Mouse (Mus musculus) hindbrain, embryonic 15.5 days (tissue): Measurements from ENCODE around the gene Plekhn1. TPM values are rescaled to one million over a fixed set of nuclear protein-coding genes. Genes with fewer than 3 reads are reported as not detected.
A peak's percentile ranks its signal among the peaks of the same experiment; 100 is the strongest.

Source experiments
- ATAC-seq: fragments of 200-750 bp; cut with Nextera tagmentation; 2 replicates; pipeline ENCODE4 v1.8.0; 2017; ENCODE audit warnings: low read depth, moderate number of reproducible peaks, moderate TSS enrichment; ENCODE audit not compliant: low FRiP score
- H3K27ac ChIP-seq: fragments of 300-500 bp; sonication (generic); replicated peaks from 2 replicates; pipeline ENCODE4 v1.5.1; 2015; ENCODE audit warnings: mild to moderate bottlenecking, inconsistent platforms
- H3K27me3 ChIP-seq: fragments of 300-500 bp; sonication (generic); 2 replicates; pipeline ENCODE4 v1.6.1; 2015; ENCODE audit warnings: control low read depth, inconsistent platforms
- H3K36me3 ChIP-seq: fragments of 300-500 bp; sonication (generic); 2 replicates; pipeline ENCODE4 v1.6.1; 2015; ENCODE audit warnings: control low read depth, inconsistent platforms
- H3K4me1 ChIP-seq: fragments of 300-500 bp; sonication (generic); replicated peaks from 2 replicates; pipeline ENCODE4 v1.6.1; 2015; ENCODE audit warnings: control low read depth, inconsistent platforms
- H3K4me2 ChIP-seq: fragments of 300-500 bp; sonication (generic); 2 replicates; pipeline ENCODE4 v1.6.1; 2015; ENCODE audit warnings: moderate library complexity, mild to moderate bottlenecking, inconsistent platforms
- H3K4me3 ChIP-seq: fragments of 300-500 bp; sonication (generic); 2 replicates; pipeline ENCODE4 v1.5.1; 2015; ENCODE audit warnings: mild to moderate bottlenecking, inconsistent platforms
- H3K9ac ChIP-seq: fragments of 300-500 bp; sonication (generic); 2 replicates; pipeline ENCODE4 v1.6.1; 2015; ENCODE audit warnings: inconsistent platforms
- H3K9me3 ChIP-seq: fragments of 300-500 bp; sonication (generic); 2 replicates; pipeline ENCODE4 v1.6.1; 2016; ENCODE audit warnings: control low read depth, inconsistent platforms
- WGBS: fragments of 180-500 bp; shearing (Covaris S2); methylation state at CpG from one replicate; pipeline ENCODE4 v1.1.7; 2015; 5-methylcytosine and 5-hydroxymethylcytosine counted together
- polyA plus RNA-seq: library from polyadenylated mRNA; unstranded; fragments of >200 nt; fragmentation: Nextera tagmentation; extraction: Ambion mirVana; gene quantifications from 2 replicates; pipeline ENCODE4 v1.2.1, GENCODE M21; 2015

Plekhn1 gene
- polyA plus RNA-seq, 1 experiment from 2014 or later: 30.4 TPM

GRCm38 (mm10) chr4:156234021-156234501 is 596 bp downstream of the Plekhn1 start:
- peak overlapping the region; percentile 62 for H3K9ac ChIP-seq
- 0 out of 2 replicates have a peak, but pooled peaks have one; percentile 10 for ATAC-seq

GRCm38 (mm10) chr4:156228393-156229024 is 6.1 kb downstream of the Plekhn1 start:
- WGBS: 27% methylated on average over 12 of the region's 12 CpGs
- H3K9me3 ChIP-seq: no peaks in the 10 kb centered on the region
- no peak overlapping the region for H3K4me3 ChIP-seq
- peaks cover 28% of the 10 kb centered on the region for H3K36me3 ChIP-seq
- H3K27ac ChIP-seq: no peak overlapping the region
- no peak overlapping the region for H3K9ac ChIP-seq
- peak; percentile 51 for ATAC-seq
- H3K4me2 ChIP-seq: no peak overlapping the region
- H3K27me3 ChIP-seq: no peaks in the 10 kb centered on the region
- peaks cover 5% of the 10 kb centered on the region for H3K4me1 ChIP-seq

More at GRCm38 (mm10) chr4:156234021-156234501, 596 bp downstream of the Plekhn1 start:
- Histone ChIP-seq H3K4me3 (peak overlapping the region; percentile 97), H3K4me1 (peaks cover 20% of the 10 kb centered on the region), H3K27me3 (no peaks in the 10 kb centered on the region), H3K9me3 (no peaks in the 10 kb centered on the region), H3K4me2 (peak overlapping the region; percentile 93), H3K36me3 (peaks cover 35% of the 10 kb centered on the region), H3K27ac (peak overlapping the region; percentile 90)
- 2% methylated on average over 17 of the region's 17 CpGs for WGBS

GRCm38 (mm10) chr4:156227752-156228392 is 6.8 kb downstream of the Plekhn1 start:
- no peaks in the 10 kb centered on the region for H3K27me3 ChIP-seq
- H3K9ac ChIP-seq: no peak overlapping the region
- H3K27ac ChIP-seq: no peak overlapping the region
- 40% methylated on average over 18 of the region's 18 CpGs for WGBS
- no peak overlapping the region for H3K4me3 ChIP-seq
- no peaks in the 10 kb centered on the region for H3K4me1 ChIP-seq
- no peak overlapping the region for H3K4me2 ChIP-seq
- H3K9me3 ChIP-seq: no peaks in the 10 kb centered on the region
- H3K36me3 ChIP-seq: peaks cover 30% of the 10 kb centered on the region
- 0 out of 2 replicates have a peak, but pooled peaks have one; percentile 5 for ATAC-seq

GRCm38 (mm10) chr4:156224276-156224675 is 10.4 kb downstream of the Plekhn1 start:
- Histone ChIP-seq H3K9ac (no peak overlapping the region), H3K36me3 (peaks cover 7% of the 10 kb centered on the region; the same call in 1 of the 2 replicates), H3K4me3 (no peak overlapping the region), H3K4me2 (no peak overlapping the region), H3K4me1 (no peaks in the 10 kb centered on the region), H3K27me3 (no peaks in the 10 kb centered on the region), H3K9me3 (no peaks in the 10 kb centered on the region), H3K27ac (no peak overlapping the region)
- WGBS: 81% methylated on average over 2 of the region's 2 CpGs
- ATAC-seq: no peak

- H3K4me2 ChIP-seq: no peak overlapping the region
- no peak overlapping the region for H3K9ac ChIP-seq
- no peaks in the 10 kb centered on the region for H3K27me3 ChIP-seq
- no peaks in the 10 kb centered on the region for H3K9me3 ChIP-seq
- no peak overlapping the region for H3K27ac ChIP-seq
- H3K4me1 ChIP-seq: no peaks in the 10 kb centered on the region
- ATAC-seq: no peak
- H3K36me3 ChIP-seq: 0 out of 2 replicates have a peak, but pooled peaks cover 4% of the 10 kb centered on the region
- no peak overlapping the region for H3K4me3 ChIP-seq
- WGBS: 89% methylated on average over 11 of the region's 11 CpGs
These were observed 14.7 kb downstream of the Plekhn1 start for GRCm38 (mm10) chr4:156219936-156220335.

GRCm38 (mm10) chr4:156217838-156218237 is 16.8 kb downstream of the Plekhn1 start:
- no peaks in the 10 kb centered on the region for H3K4me1 ChIP-seq
- ATAC-seq: no peak
- no peaks in the 10 kb centered on the region for H3K36me3 ChIP-seq
- 81% methylated on average over 16 of the region's 16 CpGs for WGBS
- H3K9ac ChIP-seq: no peak overlapping the region
- H3K27ac ChIP-seq: no peak overlapping the region
- no peaks in the 10 kb centered on the region for H3K27me3 ChIP-seq
- no peak overlapping the region for H3K4me2 ChIP-seq
- H3K9me3 ChIP-seq: no peaks in the 10 kb centered on the region
- H3K4me3 ChIP-seq: no peak overlapping the region

- ATAC-seq: no peak
- H3K36me3 ChIP-seq: no peaks in the 10 kb centered on the region
- H3K4me3 ChIP-seq: no peak overlapping the region
- H3K4me2 ChIP-seq: no peak overlapping the region
- 82% methylated on average over 16 of the region's 16 CpGs for WGBS
- no peaks in the 10 kb centered on the region for H3K4me1 ChIP-seq
- H3K9ac ChIP-seq: no peak overlapping the region
- H3K27me3 ChIP-seq: no peaks in the 10 kb centered on the region
- H3K27ac ChIP-seq: no peak overlapping the region
- no peaks in the 10 kb centered on the region for H3K9me3 ChIP-seq
These were observed 17.5 kb downstream of the Plekhn1 start for GRCm38 (mm10) chr4:156217022-156217669.

GRCm38 (mm10) chr4:156216196-156216595 is 18.5 kb downstream of the Plekhn1 start:
- Histone ChIP-seq H3K27ac (no peak overlapping the region), H3K9ac (no peak overlapping the region), H3K27me3 (no peaks in the 10 kb centered on the region), H3K9me3 (no peaks in the 10 kb centered on the region), H3K4me1 (no peaks in the 10 kb centered on the region), H3K4me2 (no peak overlapping the region), H3K36me3 (no peaks in the 10 kb centered on the region), H3K4me3 (no peak overlapping the region)
- WGBS: 92% methylated on average over 2 of the region's 2 CpGs
- no peak for ATAC-seq

- H3K4me1 ChIP-seq: no peaks in the 10 kb centered on the region
- no peak for ATAC-seq
- no peaks in the 10 kb centered on the region for H3K9me3 ChIP-seq
- H3K4me3 ChIP-seq: no peak within 1 kb of the TSS
- H3K27ac ChIP-seq: no peak within 1 kb of the TSS
- no peaks in the 10 kb centered on the region for H3K27me3 ChIP-seq
- 74% methylated on average over 4 of the region's 4 CpGs for WGBS
- H3K36me3 ChIP-seq: no peaks in the 10 kb centered on the region
- no peak within 1 kb of the TSS for H3K4me2 ChIP-seq
- H3K9ac ChIP-seq: no peak within 1 kb of the TSS
These were observed 19.0 kb downstream of the Plekhn1 start, which contains the start of gene Perm1 for GRCm38 (mm10) chr4:156215649-156216048. Perm1 (plus strand) TSS chr4:156215868.

GRCm38 (mm10) chr4:156213134-156213533 is 21.5 kb downstream of the Plekhn1 start:
- Histone ChIP-seq H3K27ac (no peak overlapping the region), H3K4me3 (no peak overlapping the region), H3K36me3 (no peaks in the 10 kb centered on the region), H3K9me3 (no peaks in the 10 kb centered on the region), H3K4me1 (no peaks in the 10 kb centered on the region), H3K4me2 (no peak overlapping the region), H3K9ac (no peak overlapping the region), H3K27me3 (no peaks in the 10 kb centered on the region)
- no peak for ATAC-seq
- WGBS: 95% methylated on average over 13 of the region's 13 CpGs

GRCm38 (mm10) chr4:156209963-156210635 is 24.6 kb downstream of the Plekhn1 start:
- no peak overlapping the region for H3K4me3 ChIP-seq
- H3K4me2 ChIP-seq: no peak overlapping the region
- no peaks in the 10 kb centered on the region for H3K27me3 ChIP-seq
- no peak overlapping the region for H3K27ac ChIP-seq
- no peak overlapping the region for H3K9ac ChIP-seq
- WGBS: 79% methylated on average over 13 of the region's 13 CpGs
- no peaks in the 10 kb centered on the region; the same call in 1 of the 2 replicates for H3K4me1 ChIP-seq
- ATAC-seq: no peak
- H3K36me3 ChIP-seq: no peaks in the 10 kb centered on the region
- no peaks in the 10 kb centered on the region for H3K9me3 ChIP-seq
